Mouse (Mus musculus) intestine, embryonic 15.5 days (tissue): Measurements from ENCODE around the gene Oaz2. TPM values are rescaled to one million over a fixed set of nuclear protein-coding genes. Genes with fewer than 3 reads are reported as not detected.

Source experiments
- ATAC-seq: fragments of 200-750 bp; cut with Nextera tagmentation; 2 replicates; pipeline ENCODE4 v1.8.0; 2017; ENCODE audit warnings: moderate TSS enrichment, moderate library complexity
- H3K27ac ChIP-seq: fragments of 300-500 bp; sonication (generic); 2 replicates; pipeline ENCODE4 v1.5.1; 2015; ENCODE audit warnings: mild to moderate bottlenecking, inconsistent platforms
- H3K27me3 ChIP-seq: fragments of 300-500 bp; sonication (generic); replicated peaks from 2 replicates; pipeline ENCODE4 v1.6.1; 2015; ENCODE audit warnings: inconsistent platforms
- H3K36me3 ChIP-seq: fragments of 300-500 bp; sonication (generic); 2 replicates; pipeline ENCODE4 v1.6.1; 2015; ENCODE audit warnings: inconsistent platforms
- H3K4me1 ChIP-seq: fragments of 300-500 bp; sonication (generic); replicated peaks from 2 replicates; pipeline ENCODE4 v1.6.1; 2015; ENCODE audit warnings: inconsistent platforms
- H3K4me2 ChIP-seq: fragments of 300-500 bp; sonication (generic); replicated peaks from 2 replicates; pipeline ENCODE4 v1.6.1; 2015; ENCODE audit warnings: mild to moderate bottlenecking, inconsistent platforms
- H3K4me3 ChIP-seq: fragments of 300-500 bp; sonication (generic); replicated peaks from 2 replicates; pipeline ENCODE4 v1.5.1; 2015; ENCODE audit warnings: inconsistent platforms
- H3K9ac ChIP-seq: fragments of 300-500 bp; sonication (generic); 2 replicates; pipeline ENCODE4 v1.6.1; 2015; ENCODE audit warnings: inconsistent platforms
- H3K9me3 ChIP-seq: fragments of 300-500 bp; sonication (generic); 2 replicates; pipeline ENCODE4 v1.6.1; 2016; ENCODE audit warnings: inconsistent platforms
- WGBS: fragments of 180-500 bp; shearing (Covaris S2); methylation state at CpG from one replicate; pipeline ENCODE4 v1.1.7; 2015; 5-methylcytosine and 5-hydroxymethylcytosine counted together
- polyA plus RNA-seq: library from polyadenylated mRNA; unstranded; fragments of >200 nt; fragmentation: Nextera tagmentation; extraction: Ambion mirVana; gene quantifications from 2 replicates; pipeline ENCODE4 v1.2.1, GENCODE M21; 2015

Gene Oaz2
- polyA plus RNA-seq, result 196 and 203 TPM in 2 replicates

- Histone ChIP-seq H3K27ac (no peak within 1 kb of the TSS), H3K4me3 (no peak within 1 kb of the TSS), H3K4me2 (no peak within 1 kb of the TSS), H3K36me3 (no peaks in the 10 kb centered on the region), H3K9me3 (no peaks in the 10 kb centered on the region), H3K27me3 (no peaks in the 10 kb centered on the region), H3K4me1 (peaks cover 10% of the 10 kb centered on the region; the same call in 1 of the 2 replicates), H3K9ac (no peak within 1 kb of the TSS)
- ATAC-seq, result no peak
- 90% methylated on average over 8 of the region's 8 CpGs for WGBS
Observed at GRCm38 (mm10) chr9:65667701-65668100, at the start of gene Oaz2. Gene Oaz2 (plus strand): TSS chr9:65668001.

DNA sequence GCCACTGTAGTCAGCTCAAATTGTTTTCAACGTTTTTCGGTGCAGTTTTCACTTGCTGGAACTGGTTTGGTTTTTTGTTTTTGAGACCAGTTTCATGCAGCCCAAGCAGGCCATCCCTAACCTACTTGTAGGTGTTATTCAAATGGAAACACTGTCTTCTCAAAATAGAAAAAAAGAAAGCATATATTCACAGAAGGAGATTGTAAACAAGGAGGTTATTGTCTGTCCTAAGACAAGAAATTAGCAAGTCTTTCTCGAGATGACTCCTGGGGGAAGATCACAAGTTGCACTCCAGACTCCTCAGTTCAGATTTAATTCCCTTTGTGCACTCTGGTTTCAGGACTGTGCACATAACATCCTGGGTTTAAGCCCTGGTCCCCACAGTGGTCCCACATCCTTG is 48.5 kb upstream of the Oaz2 start:
- no peaks in the 10 kb centered on the region for H3K36me3 ChIP-seq
- no peak overlapping the region for H3K27ac ChIP-seq
- ATAC-seq, result no peak
- H3K9me3 ChIP-seq, result no peaks in the 10 kb centered on the region
- no peak overlapping the region for H3K9ac ChIP-seq
- H3K4me3 ChIP-seq, result no peak overlapping the region
- H3K27me3 ChIP-seq, result no peaks in the 10 kb centered on the region
- no peak overlapping the region for H3K4me2 ChIP-seq
- no peaks in the 10 kb centered on the region for H3K4me1 ChIP-seq
- 58% methylated on average over 3 of the region's 3 CpGs for WGBS

- H3K27ac ChIP-seq, result no peak overlapping the region
- H3K9ac ChIP-seq, result no peak overlapping the region
- no peaks in the 10 kb centered on the region for H3K4me1 ChIP-seq
- ATAC-seq, result no peak
- 87% methylated on average over 4 of the region's 4 CpGs for WGBS
- no peak overlapping the region for H3K4me3 ChIP-seq
- no peak overlapping the region for H3K4me2 ChIP-seq
- H3K27me3 ChIP-seq, result no peaks in the 10 kb centered on the region
- no peaks in the 10 kb centered on the region for H3K36me3 ChIP-seq
- H3K9me3 ChIP-seq, result no peaks in the 10 kb centered on the region
Observed at GRCm38 (mm10) chr9:65621196-65621595, 46.6 kb upstream of the Oaz2 start.

- Histone ChIP-seq H3K27ac (no peak overlapping the region), H3K9me3 (no peaks in the 10 kb centered on the region), H3K4me2 (no peak overlapping the region), H3K4me1 (no peaks in the 10 kb centered on the region), H3K27me3 (no peaks in the 10 kb centered on the region), H3K36me3 (no peaks in the 10 kb centered on the region), H3K4me3 (no peak overlapping the region), H3K9ac (no peak overlapping the region)
- 71% methylated on average over 2 of the region's 2 CpGs for WGBS
- ATAC-seq, result no peak
Observed at GRCm38 (mm10) chr9:65621666-65622065, 46.1 kb upstream of the Oaz2 start.

GRCm38 (mm10) chr9:65622826-65623225 is 45.0 kb upstream of the Oaz2 start:
- Histone ChIP-seq H3K4me1 (no peaks in the 10 kb centered on the region), H3K4me2 (no peak overlapping the region), H3K27ac (no peak overlapping the region), H3K9ac (no peak overlapping the region), H3K27me3 (no peaks in the 10 kb centered on the region), H3K36me3 (no peaks in the 10 kb centered on the region), H3K9me3 (no peaks in the 10 kb centered on the region), H3K4me3 (no peak overlapping the region)
- no peak for ATAC-seq
- WGBS, result 82% methylated on average over 5 of the region's 5 CpGs

GRCm38 (mm10) chr9:65624266-65624665 is 43.5 kb upstream of the Oaz2 start:
- Histone ChIP-seq H3K4me3 (no peak overlapping the region), H3K9ac (no peak overlapping the region), H3K4me1 (peaks cover 3% of the 10 kb centered on the region; the same call in 1 of the 2 replicates), H3K27ac (no peak overlapping the region), H3K9me3 (no peaks in the 10 kb centered on the region), H3K27me3 (0 out of 2 replicates have a peak, but pooled peaks cover 5% of the 10 kb centered on the region), H3K36me3 (no peaks in the 10 kb centered on the region), H3K4me2 (no peak overlapping the region)
- 54% methylated on average over 2 of the region's 2 CpGs for WGBS
- ATAC-seq, result no peak

GRCm38 (mm10) chr9:65629025-65629766 is 38.6 kb upstream of the Oaz2 start, which contains the start of gene Rbpms2:
Gene Rbpms2 (plus strand): TSS chr9:65629648.
- H3K4me2 ChIP-seq, result peak within 1 kb of the TSS; percentile 99
- H3K36me3 ChIP-seq, result no peaks in the 10 kb centered on the region
- H3K27me3 ChIP-seq, result peaks cover 9% of the 10 kb centered on the region; the same call in 1 of the 2 replicates
- H3K4me1 ChIP-seq, result peaks cover 17% of the 10 kb centered on the region
- ATAC-seq, result peak; percentile 21; the same call in 1 of the 2 replicates
- peak within 1 kb of the TSS; percentile 74 for H3K9ac ChIP-seq
- peak within 1 kb of the TSS; percentile 54; the same call in 1 of the 2 replicates for H3K27ac ChIP-seq
- peak within 1 kb of the TSS; percentile 74 for H3K4me3 ChIP-seq
- no peaks in the 10 kb centered on the region for H3K9me3 ChIP-seq
- 3% methylated on average over 38 of the region's 40 CpGs for WGBS

DNA sequence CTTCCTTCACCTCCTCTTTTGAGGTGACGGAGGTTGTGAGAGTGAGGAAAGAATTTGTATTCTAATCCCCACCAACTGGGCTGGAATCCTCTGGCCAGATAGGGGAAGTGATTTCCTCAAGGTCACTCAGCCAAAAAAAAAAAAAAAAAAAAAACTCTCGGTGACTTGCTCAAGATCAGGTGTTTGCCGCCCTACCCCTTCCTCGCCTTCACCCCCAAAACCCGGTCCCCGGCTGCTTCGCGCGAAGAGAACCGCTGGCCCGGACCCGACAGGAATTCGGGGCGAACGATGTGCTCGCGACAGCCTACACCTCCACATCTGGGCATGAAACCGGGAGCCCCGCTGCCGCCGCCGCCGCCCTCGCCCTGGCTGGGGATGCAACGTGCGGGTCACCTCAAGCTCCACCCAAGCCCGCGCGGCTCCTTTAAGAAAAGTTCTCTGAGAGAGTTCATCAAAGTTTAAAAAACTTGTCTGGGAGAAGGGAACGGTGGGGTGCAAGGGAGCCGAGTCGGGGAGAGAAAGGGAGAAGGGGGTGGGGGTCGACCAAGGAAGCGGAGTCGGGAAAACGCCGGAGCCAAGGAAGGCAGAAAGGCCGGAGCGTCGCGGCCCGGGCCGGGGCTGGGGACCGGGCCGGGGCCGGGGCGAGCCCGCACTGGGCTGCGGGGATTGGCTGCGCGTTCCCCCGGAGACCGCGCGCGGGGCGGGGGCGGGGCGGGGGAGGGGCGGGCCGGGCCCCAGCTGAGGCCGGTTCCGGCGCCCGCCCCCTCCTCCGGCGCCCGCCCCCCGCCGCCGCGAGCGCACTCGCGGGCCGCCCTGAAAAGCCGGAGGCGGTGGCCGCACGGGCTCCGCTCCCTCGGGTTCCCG is 37.8 kb upstream of the Oaz2 start:
- ATAC-seq, result peak; percentile 93
- Histone ChIP-seq H3K4me2 (peak overlapping the region; percentile 99), H3K4me1 (peaks cover 17% of the 10 kb centered on the region), H3K27me3 (peaks cover 9% of the 10 kb centered on the region; the same call in 1 of the 2 replicates), H3K4me3 (peak overlapping the region; percentile 74), H3K9ac (peak overlapping the region; percentile 74), H3K9me3 (no peaks in the 10 kb centered on the region), H3K27ac (peak overlapping the region; percentile 54; the same call in 1 of the 2 replicates), H3K36me3 (no peaks in the 10 kb centered on the region)
- WGBS, result under 1% methylated on average over 40 of the region's 83 CpGs

- Histone ChIP-seq H3K36me3 (no peaks in the 10 kb centered on the region), H3K4me2 (peak overlapping the region; percentile 99), H3K4me1 (peaks cover 17% of the 10 kb centered on the region), H3K9me3 (no peaks in the 10 kb centered on the region), H3K4me3 (peak overlapping the region; percentile 74), H3K27me3 (peaks cover 9% of the 10 kb centered on the region; the same call in 1 of the 2 replicates), H3K9ac (peak overlapping the region; percentile 74), H3K27ac (0 out of 2 replicates have a peak overlapping the region, but pooled peaks have one; percentile 27)
- WGBS, result under 1% methylated on average over 73 of the region's 78 CpGs
- ATAC-seq, result peak; percentile 77
Observed at GRCm38 (mm10) chr9:65630631-65631353, 37.0 kb upstream of the Oaz2 start.

DNA sequence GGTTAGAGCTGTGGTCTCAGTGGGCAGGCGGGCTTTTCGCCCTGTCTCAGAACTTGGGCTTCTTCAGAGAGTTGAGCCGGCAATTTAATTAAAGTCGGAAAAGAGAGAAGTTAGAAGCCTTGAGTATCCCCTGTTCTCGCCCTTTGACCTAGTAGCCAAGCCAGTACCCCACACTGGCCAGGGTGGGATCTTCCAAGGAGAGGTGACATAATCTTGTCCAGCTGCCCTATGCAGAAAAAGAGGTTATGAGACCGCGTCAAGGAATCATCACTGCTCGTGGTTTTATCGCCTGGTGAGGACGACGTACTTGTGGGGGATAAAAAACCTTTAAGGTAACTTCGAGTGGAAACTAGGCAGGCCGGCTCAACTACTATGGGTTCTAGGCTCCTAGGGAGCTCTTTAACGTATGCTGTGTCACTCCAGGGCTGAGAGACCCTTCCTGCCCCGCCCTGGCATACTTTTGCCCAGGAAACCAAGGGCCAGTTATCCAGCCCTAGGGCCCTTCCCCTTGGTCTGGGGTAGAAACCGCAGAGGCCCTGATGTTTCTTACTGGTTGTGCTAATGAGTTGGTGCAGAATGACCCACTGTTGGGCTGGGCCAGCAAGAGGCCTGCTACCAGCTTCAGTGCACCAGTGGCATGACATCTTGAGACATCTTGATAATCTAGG is 36.3 kb upstream of the Oaz2 start:
- peak overlapping the region; percentile 74 for H3K9ac ChIP-seq
- no peaks in the 10 kb centered on the region for H3K9me3 ChIP-seq
- WGBS, result 46% methylated on average over 16 of the region's 16 CpGs
- 0 out of 2 replicates have a peak, but pooled peaks have one; percentile 7 for ATAC-seq
- H3K4me3 ChIP-seq, result peak overlapping the region; percentile 74
- H3K27ac ChIP-seq, result no peak overlapping the region
- H3K4me2 ChIP-seq, result peak overlapping the region; percentile 99
- H3K27me3 ChIP-seq, result peaks cover 9% of the 10 kb centered on the region; the same call in 1 of the 2 replicates
- no peaks in the 10 kb centered on the region for H3K36me3 ChIP-seq
- peaks cover 17% of the 10 kb centered on the region for H3K4me1 ChIP-seq

DNA sequence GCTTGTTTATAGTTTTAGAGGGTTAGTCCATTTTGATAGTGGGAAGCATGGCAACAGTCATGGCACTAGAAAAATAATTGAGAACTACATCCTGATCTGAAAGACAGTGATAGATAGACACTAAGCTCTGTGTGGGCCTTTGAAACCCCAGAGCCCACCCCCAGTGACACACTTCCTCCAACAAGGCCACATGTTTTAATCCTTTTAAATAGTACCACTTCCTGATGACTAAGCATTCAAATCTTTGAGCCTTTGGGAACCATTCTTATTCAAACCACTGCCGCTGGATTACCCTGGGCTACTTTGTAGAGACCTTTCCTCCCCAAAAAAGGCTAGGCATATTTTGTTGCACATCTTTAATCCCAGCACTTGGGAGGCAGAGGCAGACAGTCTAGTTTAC is 32.0 kb upstream of the Oaz2 start:
- H3K9ac ChIP-seq, result no peak overlapping the region
- no peak overlapping the region for H3K4me2 ChIP-seq
- H3K27me3 ChIP-seq, result peaks cover 4% of the 10 kb centered on the region; the same call in 1 of the 2 replicates
- WGBS, result 76% methylated on average over 1 of the region's 1 CpGs
- H3K9me3 ChIP-seq, result no peaks in the 10 kb centered on the region
- ATAC-seq, result no peak
- no peaks in the 10 kb centered on the region for H3K36me3 ChIP-seq
- no peak overlapping the region for H3K4me3 ChIP-seq
- peaks cover 14% of the 10 kb centered on the region; the same call in 1 of the 2 replicates for H3K4me1 ChIP-seq
- no peak overlapping the region for H3K27ac ChIP-seq
